Mouse (Mus musculus) frontal cortex, postnatal 10 days (tissue): ENCODE measurements around the gene Tshr.
"Not testable (repeated sequence)": the region's sequence is repeated elsewhere in the genome, so short reads cannot be mapped to it uniquely, and the experiment has no call there.

Source experiments
- DNase-seq, 2 experiments: peaks; one replicate each; pipeline ENCODE4 v3.0.0; 2022; ENCODE audit warnings: low spot score in 2 of 2, mixed read lengths in 1 of 2

Tshr gene

GRCm38 (mm10) chr12:91496226-91496558 is 111.8 kb downstream of the Tshr start:
- no peak for DNase-seq

- no peak for DNase-seq
Measured at GRCm38 (mm10) chr12:91500475-91500874, 116.1 kb downstream of the Tshr start.

GRCm38 (mm10) chr12:91511766-91512165 is 127.4 kb downstream of the Tshr start:
- DNase-seq: no peak

- DNase-seq: no peak
Measured at GRCm38 (mm10) chr12:91513980-91514379, 129.6 kb downstream of the Tshr start.

- DNase-seq: no peak
Measured at GRCm38 (mm10) chr12:91517808-91518207, 133.4 kb downstream of the Tshr start.

- DNase-seq: no peak
Measured at GRCm38 (mm10) chr12:91523626-91524025, 139.3 kb downstream of the Tshr start.

GRCm38 (mm10) chr12:91534514-91534913 is 150.2 kb downstream of the Tshr start:
- no peak for DNase-seq

GRCm38 (mm10) chr12:91540202-91540601 is 155.8 kb downstream of the Tshr start:
- no peak for DNase-seq

- no peak for DNase-seq
Measured at GRCm38 (mm10) chr12:91549471-91549870, 165.1 kb downstream of the Tshr start.

GRCm38 (mm10) chr12:91551773-91552526 is 167.6 kb downstream of the Tshr start:
- DNase-seq: peak; percentile 74 to 81

GRCm38 (mm10) chr12:91557358-91558005 is 173.1 kb downstream of the Tshr start:
- not testable (repeated sequence) for DNase-seq

GRCm38 (mm10) chr12:91558152-91558551 is 173.8 kb downstream of the Tshr start:
- not testable (repeated sequence) for DNase-seq

- no peak for DNase-seq
Measured at GRCm38 (mm10) chr12:91567145-91567544, 182.8 kb downstream of the Tshr start.

GRCm38 (mm10) chr12:91569255-91569654 is 184.9 kb downstream of the Tshr start:
- no peak for DNase-seq

- DNase-seq: no peak
Measured at GRCm38 (mm10) chr12:91571708-91572107, 187.3 kb downstream of the Tshr start.

- DNase-seq: no peak
Measured at GRCm38 (mm10) chr12:91579665-91580064, 195.3 kb downstream of the Tshr start.

- no peak for DNase-seq
Measured at GRCm38 (mm10) chr12:91581204-91582070, 197.1 kb downstream of the Tshr start.

GRCm38 (mm10) chr12:91582362-91583002 is 198.1 kb downstream of the Tshr start:
- DNase-seq: no peak

- DNase-seq: no peak
Measured at GRCm38 (mm10) chr12:91583409-91583808, 199.0 kb downstream of the Tshr start.

- DNase-seq: no peak
Measured at GRCm38 (mm10) chr12:91585206-91585605, 200.8 kb downstream of the Tshr start.

GRCm38 (mm10) chr12:91585815-91586214 is 201.5 kb downstream of the Tshr start:
- not testable (repeated sequence) for DNase-seq

GRCm38 (mm10) chr12:91587077-91587476 is 202.7 kb downstream of the Tshr start:
- no peak for DNase-seq
